Mouse (Mus musculus) CH12.LX (cell line): ENCODE measurements around the gene Efr3b.

Experiments
- CTCF ChIP-seq, 2 experiments: IDR thresholded peaks in 1 of 2; conservative IDR thresholded peaks in 1 of 2; 2 replicates each; pipeline ENCODE4 v1.5.1; 2011 to 2012; ENCODE audit warnings: low read depth in 2 of 2, low read length in 2 of 2, improper control_type of control experiment in 1 of 2, inconsistent platforms in 1 of 2, mild to moderate bottlenecking in 1 of 2, moderate library complexity in 1 of 2
- E2F4 ChIP-seq: IDR thresholded peaks from 2 replicates; pipeline ENCODE4 v1.6.1; 2011; ENCODE audit warnings: low read depth, low read length, improper control_type of control experiment; ENCODE audit not compliant: insufficient replicate concordance
- POLR2A ChIP-seq: IDR thresholded peaks from 2 replicates; pipeline ENCODE4 v1.6.1; 2011; ENCODE audit warnings: low read depth, mild to moderate bottlenecking, improper control_type of control experiment, low read length
- RAD21 ChIP-seq: IDR thresholded peaks from 2 replicates; pipeline ENCODE4 v1.6.1; 2011; ENCODE audit warnings: low read depth, mild to moderate bottlenecking, low read length, improper control_type of control experiment, moderate library complexity
- SMC3 ChIP-seq: IDR thresholded peaks from 2 replicates; pipeline ENCODE4 v1.6.1; 2011; ENCODE audit warnings: low read depth, low read length, improper control_type of control experiment
- TBP ChIP-seq: conservative IDR thresholded peaks from 2 replicates; pipeline ENCODE4 v1.6.1; 2011; ENCODE audit warnings: low read depth, low read length, improper control_type of control experiment
- USF1 ChIP-seq: IDR thresholded peaks from 2 replicates; pipeline ENCODE4 v1.6.1; 2014; ENCODE audit warnings: low read depth, mild to moderate bottlenecking, inconsistent platforms, low read length, improper control_type of control experiment
- ZKSCAN1 ChIP-seq: IDR thresholded peaks from 2 replicates; pipeline ENCODE4 v1.6.1; 2012; ENCODE audit warnings: low read depth, inconsistent platforms, low read length, improper control_type of control experiment, borderline replicate concordance
- ZNF384 ChIP-seq: IDR thresholded peaks from 2 replicates; pipeline ENCODE4 v1.6.1; 2012; ENCODE audit warnings: low read depth, low read length, improper control_type of control experiment, inconsistent platforms

DNA sequence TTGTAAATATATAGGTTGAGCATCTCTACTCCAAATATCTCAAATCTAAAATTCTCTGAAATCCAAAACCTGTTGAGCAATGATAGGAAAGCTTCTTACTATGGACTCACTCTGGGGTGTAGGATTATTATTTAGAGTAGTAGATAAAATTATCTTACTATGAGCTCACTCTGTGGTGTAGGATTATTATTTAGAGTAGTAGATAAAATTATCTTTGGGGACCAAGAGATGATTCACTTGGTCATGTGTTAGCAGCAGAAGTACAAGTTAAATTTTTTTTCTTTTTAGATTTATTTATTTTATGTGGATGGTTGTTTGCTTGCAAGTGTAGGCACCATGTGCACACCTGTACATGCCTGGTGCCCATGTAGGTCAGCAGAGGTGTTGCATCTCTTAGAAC is 37.7 kb upstream of the Efr3b start:
- no peak for TF ChIP-seq POLR2A
- TF ChIP-seq CTCF (conservative IDR thresholded peaks at IDR 0.05 in 1 of 2, IDR thresholded peaks at IDR 0.05 in 1 of 2; ENCODE audit: low read depth in 2 of 2, low read length in 2 of 2): no peak
- no peak for TF ChIP-seq TBP
- TF ChIP-seq SMC3: no peak
- no peak for TF ChIP-seq ZKSCAN1
- no peak for TF ChIP-seq RAD21
- TF ChIP-seq E2F4: no peak
- TF ChIP-seq USF1: no peak
- TF ChIP-seq ZNF384: no peak
